Mouse (Mus musculus) thymus, postnatal 36 days (tissue): ENCODE results near the gene Abcg8.

Experiments
- DNase-seq, 2 experiments: peaks; one replicate each; pipeline ENCODE4 v3.0.0; 2022; ENCODE audit warnings: mixed read lengths in 2 of 2

Gene Abcg8

GRCm38 (mm10) chr17:84716252-84716872 lies 40.3 kb downstream of the Abcg8 start:
- DNase-seq: no peak

GRCm38 (mm10) chr17:84717416-84717815 lies 41.3 kb downstream of the Abcg8 start:
- DNase-seq: no peak

- no peak for DNase-seq
These were observed 43.0 kb downstream of the Abcg8 start for GRCm38 (mm10) chr17:84719105-84719504.

GRCm38 (mm10) chr17:84724028-84724427 lies 47.9 kb downstream of the Abcg8 start:
- no peak for DNase-seq

GRCm38 (mm10) chr17:84725163-84725562 lies 49.1 kb downstream of the Abcg8 start:
- DNase-seq: no peak

GRCm38 (mm10) chr17:84728201-84728911 lies 52.3 kb downstream of the Abcg8 start:
- DNase-seq: no peak

- no peak for DNase-seq
These were observed 53.0 kb downstream of the Abcg8 start for GRCm38 (mm10) chr17:84729140-84729539.

GRCm38 (mm10) chr17:84731361-84731760 lies 55.3 kb downstream of the Abcg8 start:
- no peak for DNase-seq

- DNase-seq: no peak
These were observed 56.5 kb downstream of the Abcg8 start for GRCm38 (mm10) chr17:84732612-84733011.

GRCm38 (mm10) chr17:84736719-84737118 lies 60.6 kb downstream of the Abcg8 start:
- no peak for DNase-seq

GRCm38 (mm10) chr17:84738073-84738797 lies 62.1 kb downstream of the Abcg8 start:
- no peak for DNase-seq

GRCm38 (mm10) chr17:84744256-84744655 lies 68.2 kb downstream of the Abcg8 start:
- no peak for DNase-seq

- no peak for DNase-seq
These were observed 68.9 kb downstream of the Abcg8 start for GRCm38 (mm10) chr17:84745001-84745400.

GRCm38 (mm10) chr17:84747212-84747611 lies 71.1 kb downstream of the Abcg8 start:
- DNase-seq: no peak

GRCm38 (mm10) chr17:84748152-84748682 lies 72.1 kb downstream of the Abcg8 start:
- DNase-seq: no peak

GRCm38 (mm10) chr17:84749297-84749696 lies 73.2 kb downstream of the Abcg8 start:
- no peak for DNase-seq
